Mouse (Mus musculus): Measurements from ENCODE around the gene Ivns1abp. TPM values are rescaled to one million over a fixed set of nuclear protein-coding genes. Genes with fewer than 3 reads are reported as not detected.

Gene Ivns1abp
- total RNA-seq, 1 experiment from 2014 or later: 200 TPM

Other genes starting within 250 kb of the Ivns1abp start
- gene Gm47985, start 161.9 kb upstream of the Ivns1abp start, total RNA-seq (2021): not detected in 2 replicates
- not detected in 2 replicates for gene Gm8947, start 152.1 kb upstream of the Ivns1abp start, total RNA-seq (2021)
- not detected in 2 replicates for gene Gm47995, start 146.0 kb upstream of the Ivns1abp start, total RNA-seq (2021)
- not detected in 2 replicates for gene 3110040M04Rik, start 140.4 kb upstream of the Ivns1abp start, total RNA-seq (2021)
- not detected in 2 replicates for gene Gm47996, start 134.3 kb upstream of the Ivns1abp start, total RNA-seq (2021)
- gene Swt1, start 84.0 kb downstream of the Ivns1abp start, total RNA-seq (2021): 20.2 and 24.4 TPM in 2 replicates
- gene Trmt1l, start 84.1 kb downstream of the Ivns1abp start, total RNA-seq (2021): 26.9 and 28.9 TPM in 2 replicates
- gene Rnf2, start 156.5 kb downstream of the Ivns1abp start, total RNA-seq (2021): 49.0 and 55.4 TPM in 2 replicates
- gene Fam129a, start 226.7 kb downstream of the Ivns1abp start, total RNA-seq (2021): 102 and 121 TPM in 2 replicates

All from adrenal gland, postnatal 14 days (tissue).